Mouse (Mus musculus): Measurements from ENCODE around the gene F11.

Gene F11

DNA sequence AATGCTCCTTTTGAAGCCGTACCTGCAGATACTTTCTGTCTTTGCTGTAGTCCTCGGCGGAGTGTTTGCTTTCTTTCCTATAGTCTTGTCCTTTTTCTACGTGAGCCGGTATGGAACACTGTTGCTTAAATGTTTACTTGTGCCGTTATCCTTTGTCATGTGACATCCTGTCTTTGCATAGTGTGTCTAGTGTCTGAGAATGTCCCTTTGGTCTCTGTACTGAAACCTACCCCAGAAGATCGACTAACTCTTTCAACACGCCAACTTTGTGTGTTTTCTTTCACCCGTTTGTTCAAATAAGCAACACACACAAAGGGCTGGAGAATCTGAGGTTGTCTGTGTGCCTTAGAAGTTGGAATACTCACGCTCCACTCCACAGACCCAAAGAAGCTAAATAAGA is at the start of gene F11:
Gene F11, minus strand, starts transcription at position 112 of the 400 bp plus-strand sequence.
- no peak for DNase-seq

DNA sequence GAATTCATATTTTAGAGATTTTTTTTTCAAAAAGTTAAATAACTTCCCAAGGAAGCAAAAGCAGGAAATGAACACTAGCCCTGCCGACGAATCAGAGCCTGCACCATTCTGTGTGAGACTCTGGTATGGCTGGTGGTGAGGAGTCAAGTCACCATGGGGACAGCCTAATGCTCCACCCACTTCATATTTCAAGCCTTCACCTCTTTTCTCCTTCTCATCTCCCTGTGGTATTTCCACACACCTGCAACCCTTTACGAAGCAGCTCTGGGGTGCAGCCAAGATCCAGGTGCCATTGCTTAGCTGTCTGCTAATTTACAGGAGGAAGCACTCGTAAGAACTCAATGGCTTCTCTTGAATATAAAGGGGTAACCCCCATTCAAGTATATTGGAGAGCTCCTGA is 49.1 kb upstream of the F11 start:
- no peak for DNase-seq

DNA sequence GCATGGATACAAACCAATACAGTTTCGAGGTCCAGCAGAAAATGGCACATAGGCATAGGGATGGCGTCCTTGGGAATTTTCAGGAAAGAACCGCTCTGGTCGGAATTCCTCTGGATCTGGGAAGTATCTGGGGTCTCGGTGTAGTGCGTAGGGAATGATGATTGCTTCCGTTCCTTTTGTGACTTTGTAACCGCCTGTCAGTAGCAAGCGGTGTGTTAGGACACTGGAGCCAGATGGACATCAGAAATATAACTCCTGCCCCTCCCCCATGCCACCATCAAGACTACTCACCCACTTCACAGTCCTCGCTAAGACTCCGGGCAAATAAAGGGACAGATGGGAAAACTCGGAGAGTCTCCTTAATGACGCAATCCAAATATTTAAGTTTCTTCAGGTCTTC is 46.5 kb upstream of the F11 start, which contains the start of gene Gm45753:
Gene Gm45753, minus strand, starts transcription at position 101 of the 400 bp plus-strand sequence.
- DNase-seq: no peak

DNA sequence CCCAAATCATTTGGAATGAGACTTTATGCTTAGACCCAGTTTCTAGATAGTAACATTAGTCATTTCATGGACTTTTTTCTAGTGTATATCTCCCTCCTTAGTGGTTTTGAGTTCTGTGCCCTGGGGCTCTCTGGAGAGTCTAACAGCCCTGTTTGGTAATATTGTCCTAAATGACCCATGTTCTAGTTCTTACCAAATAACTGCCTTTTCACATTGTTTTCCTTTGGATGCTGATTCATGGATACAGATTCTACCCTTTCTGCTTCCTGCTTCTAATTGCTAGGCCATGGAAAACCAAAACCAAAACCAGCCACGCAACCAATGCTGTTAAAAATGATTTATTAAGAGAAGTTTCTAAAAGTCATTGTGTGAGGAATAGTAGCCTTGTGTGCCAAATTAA is 43.6 kb upstream of the F11 start:
- DNase-seq: no peak

DNA sequence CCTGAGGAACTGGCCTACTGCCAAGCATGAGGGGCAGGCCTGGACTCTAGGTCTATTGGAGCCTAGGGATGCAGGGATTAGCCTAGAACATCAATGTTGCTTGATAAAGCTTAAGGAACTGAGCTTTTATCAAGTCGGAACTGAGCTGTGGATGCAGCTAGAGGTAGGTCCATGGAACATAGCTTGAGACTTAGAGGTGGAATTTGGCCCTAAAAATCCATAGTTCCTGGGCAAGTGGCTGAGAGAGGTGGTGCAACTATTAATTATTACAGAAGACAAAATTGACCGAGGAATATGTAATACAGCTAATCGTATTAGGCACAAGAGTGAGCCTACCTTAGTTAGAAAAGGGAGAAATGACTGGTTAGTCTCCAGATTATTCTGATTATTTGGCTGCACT is 42.5 kb upstream of the F11 start:
- no peak for DNase-seq

DNA sequence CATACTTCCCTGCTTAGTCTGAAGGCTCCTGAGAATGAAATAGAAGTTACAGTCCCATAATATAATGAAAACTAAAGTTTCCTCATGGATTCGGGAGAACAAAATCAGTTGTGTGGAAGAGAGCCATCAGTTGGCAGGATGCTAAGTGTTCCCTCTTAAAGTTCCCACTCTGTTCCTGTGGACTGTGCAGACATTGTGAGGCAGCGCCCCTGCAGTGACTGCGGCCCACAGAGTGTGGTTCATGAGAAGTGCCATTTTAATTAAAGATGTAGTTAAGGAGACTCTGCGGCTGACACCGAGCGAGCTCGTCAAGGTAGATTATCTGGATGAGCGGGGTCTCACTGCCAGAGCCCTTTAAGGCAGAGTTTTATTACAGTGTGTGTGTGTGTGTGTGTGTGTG is 40.6 kb upstream of the F11 start:
- DNase-seq: no peak

DNA sequence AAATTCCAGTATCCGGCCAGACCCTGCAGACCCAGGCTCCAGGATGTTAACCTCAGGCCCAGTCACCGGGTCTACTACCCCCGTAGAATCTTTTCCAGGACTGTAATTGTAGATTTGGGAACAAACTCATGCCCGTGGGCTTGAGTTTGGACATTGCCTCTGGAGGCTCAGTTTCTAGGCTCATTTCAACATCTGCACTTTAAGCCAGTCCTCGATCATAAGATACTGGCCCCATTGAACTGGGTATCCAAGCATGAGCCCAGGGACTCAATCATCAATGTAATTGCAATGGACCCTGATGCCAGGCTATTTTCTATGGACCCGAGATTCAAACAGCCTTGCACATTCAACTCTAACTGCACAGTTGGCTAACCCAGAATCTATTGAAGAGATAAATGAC is 33.4 kb upstream of the F11 start:
- no peak for DNase-seq

DNA sequence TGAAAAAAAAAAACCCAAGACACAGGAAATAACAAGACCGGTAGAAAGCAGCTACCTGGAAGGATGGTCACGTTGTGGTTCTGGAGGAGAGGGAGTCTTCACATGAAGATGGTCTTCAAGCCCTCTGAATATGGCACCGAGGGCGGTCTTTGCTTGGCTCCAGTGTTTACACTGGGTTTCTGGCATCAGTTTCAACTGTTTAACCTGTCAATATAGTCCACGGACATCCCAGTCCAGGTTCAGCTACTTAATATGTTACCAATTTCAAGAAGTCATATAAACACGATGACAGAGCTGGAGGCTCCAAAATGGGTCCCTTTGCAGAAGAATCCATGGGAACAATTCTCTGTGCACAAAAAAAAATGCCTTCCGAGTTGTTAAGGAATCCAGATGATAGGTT is 32.9 kb upstream of the F11 start, which contains the start of gene Klkb1:
Gene Klkb1, minus strand, starts transcription at position 173 of the 400 bp plus-strand sequence.
- no peak for DNase-seq

DNA sequence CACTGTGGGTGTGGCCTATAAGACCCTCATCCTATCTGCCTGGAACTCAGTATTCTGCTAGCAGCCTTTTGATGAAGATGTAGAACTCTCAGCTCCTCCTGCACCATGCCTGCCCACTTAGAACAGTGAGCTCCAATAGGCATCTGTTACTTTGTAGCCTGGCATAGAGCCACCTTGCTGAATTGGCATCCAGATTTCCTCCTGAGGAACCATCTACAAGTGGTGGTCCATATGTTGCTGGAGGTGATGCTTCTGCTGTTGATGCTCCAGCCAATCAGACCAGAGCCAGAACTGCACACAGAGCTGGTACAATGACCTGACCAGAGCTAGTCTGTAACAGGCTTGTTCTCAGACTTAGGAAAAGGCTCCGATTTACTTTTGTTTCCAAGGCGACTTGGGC is 30.0 kb upstream of the F11 start:
- no peak for DNase-seq

DNA sequence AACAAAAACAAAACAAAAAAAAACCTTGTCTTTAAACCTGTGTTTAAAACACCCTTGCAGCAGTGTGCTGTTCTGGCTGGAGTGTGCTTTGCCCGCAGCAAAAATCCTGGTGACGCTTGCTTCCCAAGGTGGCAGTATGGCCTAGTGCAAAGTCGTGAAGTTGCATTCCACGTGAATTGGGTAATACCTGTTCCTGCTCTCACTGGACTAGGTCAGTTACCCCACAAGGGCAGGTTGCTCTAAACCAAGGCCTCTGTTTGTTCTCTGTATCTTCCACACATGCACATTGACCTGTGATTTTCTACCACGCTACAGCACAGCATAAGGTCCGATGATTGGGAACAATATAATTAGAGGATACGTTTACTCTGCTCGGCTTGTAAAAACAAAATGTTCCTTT is 19.8 kb upstream of the F11 start:
- no peak for DNase-seq

DNA sequence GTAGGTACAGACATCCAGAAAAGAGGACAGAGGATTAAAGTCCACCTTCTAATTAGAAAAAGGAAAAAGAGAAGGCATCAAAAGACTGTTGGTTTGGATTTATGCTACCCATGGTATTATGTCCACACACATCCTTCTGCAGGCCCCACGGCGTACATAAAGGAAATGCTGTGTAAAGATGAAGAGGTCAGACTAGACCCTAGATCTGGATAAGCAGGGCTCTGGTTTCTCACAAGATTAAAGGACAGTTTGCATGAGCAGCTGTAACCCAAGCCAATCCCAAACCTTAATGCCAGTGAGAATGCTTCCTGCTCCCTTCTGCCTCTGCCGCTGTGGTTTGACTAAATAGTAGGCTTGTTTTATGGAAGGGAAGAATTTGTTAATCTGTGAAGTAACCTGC is 15.6 kb upstream of the F11 start:
- no peak for DNase-seq

DNA sequence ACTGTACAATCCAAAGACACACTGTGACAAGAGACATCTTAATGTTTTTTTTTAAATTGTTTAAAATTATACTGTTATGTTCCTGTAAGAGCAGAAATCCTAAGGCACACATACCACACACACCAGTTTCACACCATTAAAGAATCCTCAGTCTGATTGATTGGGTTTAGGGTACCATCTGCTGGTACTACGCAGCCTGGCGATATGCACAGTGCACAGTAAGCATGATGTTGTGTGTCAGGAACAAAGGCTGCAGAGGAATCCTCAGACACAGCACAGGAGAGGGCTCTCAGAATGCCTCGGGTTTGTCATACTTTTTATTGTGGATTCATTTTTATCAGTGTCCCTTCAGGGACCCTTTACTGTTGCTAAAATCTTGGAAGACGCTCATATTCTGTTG is 12.5 kb upstream of the F11 start:
- DNase-seq: no peak

DNA sequence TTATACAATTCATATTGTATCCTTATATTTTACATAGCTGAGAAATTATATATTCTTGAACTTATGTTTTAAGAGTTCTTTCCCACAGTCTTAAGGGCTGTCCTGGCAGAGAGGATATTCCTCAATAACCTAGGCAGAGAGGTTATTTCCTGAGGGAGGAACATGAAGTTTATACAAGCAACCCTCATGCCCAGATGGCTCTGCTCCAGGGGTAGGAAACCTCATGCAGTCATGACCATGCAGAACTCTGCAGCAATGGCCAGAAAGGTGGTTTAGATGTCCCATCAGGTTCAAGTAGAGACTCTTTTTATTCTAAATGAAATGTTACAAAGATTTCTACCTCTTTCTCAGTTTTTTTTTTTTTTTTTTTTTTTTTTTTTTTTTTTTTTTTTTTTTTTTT is 7.2 kb upstream of the F11 start:
- DNase-seq: no peak

DNA sequence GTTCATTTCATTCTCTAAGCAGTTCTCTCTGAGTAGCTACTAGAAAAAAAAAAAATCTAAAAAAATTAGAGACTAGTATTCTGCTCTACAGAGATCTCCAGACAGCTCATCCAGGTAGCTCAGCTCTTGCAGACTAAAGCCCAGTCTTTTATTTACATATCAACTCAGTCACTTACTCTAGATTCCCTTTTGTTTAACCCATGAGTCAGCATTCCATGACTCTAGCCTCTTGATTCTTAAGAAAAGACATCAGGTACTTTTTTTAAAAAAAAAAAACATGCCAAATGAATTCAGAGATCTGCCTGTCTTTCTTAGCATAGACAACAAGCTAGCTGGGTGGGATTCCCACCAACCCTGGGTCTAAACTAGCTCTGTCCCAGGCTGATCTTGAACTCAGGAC is 6.7 kb upstream of the F11 start:
- DNase-seq: no peak

DNA sequence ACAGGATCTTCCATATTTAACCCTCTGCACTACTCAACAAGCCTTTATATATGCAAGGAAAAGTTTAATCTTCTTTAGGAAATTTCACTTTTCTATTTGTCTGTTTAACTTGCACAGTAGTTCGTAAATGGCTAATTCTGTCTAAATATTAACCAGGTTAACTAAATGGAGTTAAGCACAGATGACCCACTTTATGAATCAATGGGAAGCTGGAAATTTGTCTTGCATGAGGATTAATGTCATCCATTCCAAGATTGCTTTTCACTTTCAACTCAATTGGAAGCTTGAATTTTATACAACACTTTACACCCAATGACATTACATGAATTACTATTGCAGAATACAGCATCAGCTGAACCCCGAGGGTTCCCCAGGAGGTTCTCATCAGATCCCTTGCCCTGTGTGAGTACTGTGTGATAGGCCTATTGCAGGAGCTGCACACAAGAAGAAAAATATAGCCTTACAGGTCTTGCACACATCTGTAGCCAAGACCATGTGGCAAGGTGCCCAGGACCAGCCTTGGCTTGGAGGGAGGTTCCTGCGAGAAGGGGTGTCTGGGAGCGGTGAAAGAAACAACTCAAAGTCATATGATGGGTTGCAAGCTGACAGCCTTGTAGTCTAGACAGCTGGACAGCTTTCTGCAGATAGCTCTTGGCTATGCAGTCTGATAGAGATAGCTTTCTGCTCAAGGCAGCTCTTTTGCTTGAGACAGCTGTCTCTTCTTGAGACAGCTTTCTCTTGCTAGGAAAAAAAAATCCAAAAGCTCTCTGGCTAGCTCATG is 6.0 kb upstream of the F11 start:
- DNase-seq: no peak

DNA sequence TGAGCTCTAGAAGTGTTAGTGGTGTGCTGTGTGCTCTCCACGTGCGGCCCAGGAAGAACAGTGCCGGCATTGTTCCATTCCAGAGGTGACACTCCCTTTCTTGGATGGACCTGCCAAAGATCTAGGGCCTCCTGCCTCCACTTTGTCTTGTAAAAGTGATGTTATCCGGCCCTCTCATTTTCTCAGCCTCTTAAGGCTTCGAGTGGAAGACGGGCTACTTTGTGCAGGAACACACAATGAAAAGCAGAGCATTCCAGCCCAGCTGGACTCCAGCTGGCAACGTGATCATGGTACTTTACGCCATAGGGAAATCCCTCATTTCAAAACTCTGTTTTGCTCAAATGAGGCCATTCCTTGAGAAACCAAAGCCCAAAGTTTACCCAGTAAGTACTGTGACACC is 5.2 kb upstream of the F11 start:
- DNase-seq: no peak

DNA sequence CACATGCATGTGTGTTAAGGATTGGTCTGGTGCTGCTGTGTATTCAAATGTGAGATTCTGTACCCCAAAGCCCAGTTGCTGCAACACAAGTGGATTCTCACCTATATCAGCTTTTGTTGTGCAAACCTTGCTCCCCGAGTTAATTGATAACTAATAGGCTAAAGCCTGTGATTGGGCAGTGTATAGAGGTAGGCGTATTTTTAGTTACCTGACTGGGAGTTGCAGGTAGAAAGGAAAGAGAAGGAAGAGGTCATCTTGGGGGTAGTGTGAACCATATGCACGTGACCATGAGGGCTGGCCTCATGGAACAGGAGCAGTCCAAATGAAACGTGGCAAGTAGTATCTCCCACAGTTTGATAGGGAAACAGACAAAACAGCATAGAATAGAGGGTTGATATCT is 3.1 kb upstream of the F11 start:
- DNase-seq: no peak

DNA sequence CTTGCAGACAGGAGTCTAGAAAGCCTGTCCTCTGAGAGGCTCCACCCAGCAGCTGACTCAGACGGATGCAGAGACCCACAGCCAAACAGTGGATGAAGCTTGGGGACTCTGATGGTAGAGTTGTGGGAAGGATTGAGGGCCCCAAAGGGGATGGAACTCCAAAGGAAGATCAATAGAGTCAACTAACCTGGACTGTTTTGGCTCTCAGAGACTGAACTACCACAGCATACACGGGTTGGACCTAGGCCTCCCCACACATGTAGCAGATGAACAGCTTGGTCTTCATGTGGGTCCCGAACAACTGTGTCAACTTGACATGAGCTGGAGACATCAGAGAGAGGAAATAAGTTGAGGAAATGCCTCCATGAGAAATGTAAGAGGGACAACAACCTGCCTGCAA is 1.0 kb upstream of the F11 start:
- DNase-seq: no peak

DNA sequence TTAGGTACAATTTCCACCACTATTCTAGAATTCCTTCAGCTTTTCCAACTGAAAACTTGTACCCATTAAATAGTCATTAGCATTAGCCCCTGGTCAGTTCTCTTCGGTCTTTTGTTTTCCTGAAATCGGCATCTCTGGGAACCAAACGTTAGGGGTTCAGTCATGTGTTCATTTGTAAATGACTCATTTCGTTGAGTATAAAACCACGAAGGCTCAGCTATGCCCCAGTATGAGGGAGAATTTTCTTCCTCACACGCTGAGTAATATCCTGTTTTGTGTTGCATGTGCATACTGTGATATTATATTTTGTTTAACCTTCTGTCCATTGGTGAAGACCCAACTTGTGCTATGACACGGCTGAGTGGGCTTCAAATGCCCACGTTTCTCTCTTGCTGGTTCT is 3.4 kb downstream of the F11 start:
- no peak for DNase-seq

DNA sequence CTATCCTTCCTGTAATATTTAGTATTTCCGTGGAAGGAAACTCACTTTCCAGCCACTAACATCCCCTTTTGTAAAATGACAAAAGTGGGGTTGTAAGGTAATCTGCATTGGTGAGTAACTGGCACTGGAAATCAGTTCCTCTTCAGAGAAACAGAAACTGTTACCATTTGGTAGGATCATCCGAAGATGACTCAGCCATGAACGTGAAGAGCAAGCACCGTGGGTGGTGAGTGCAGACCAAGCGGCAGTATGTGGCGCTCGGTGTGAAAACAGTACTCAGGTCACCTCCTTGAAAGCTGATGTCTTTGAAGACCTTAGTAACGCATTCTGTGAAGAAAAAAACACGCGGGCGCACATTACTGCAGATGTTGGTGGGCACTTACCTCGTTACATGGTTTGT is 6.8 kb downstream of the F11 start:
- no peak for DNase-seq

DNA sequence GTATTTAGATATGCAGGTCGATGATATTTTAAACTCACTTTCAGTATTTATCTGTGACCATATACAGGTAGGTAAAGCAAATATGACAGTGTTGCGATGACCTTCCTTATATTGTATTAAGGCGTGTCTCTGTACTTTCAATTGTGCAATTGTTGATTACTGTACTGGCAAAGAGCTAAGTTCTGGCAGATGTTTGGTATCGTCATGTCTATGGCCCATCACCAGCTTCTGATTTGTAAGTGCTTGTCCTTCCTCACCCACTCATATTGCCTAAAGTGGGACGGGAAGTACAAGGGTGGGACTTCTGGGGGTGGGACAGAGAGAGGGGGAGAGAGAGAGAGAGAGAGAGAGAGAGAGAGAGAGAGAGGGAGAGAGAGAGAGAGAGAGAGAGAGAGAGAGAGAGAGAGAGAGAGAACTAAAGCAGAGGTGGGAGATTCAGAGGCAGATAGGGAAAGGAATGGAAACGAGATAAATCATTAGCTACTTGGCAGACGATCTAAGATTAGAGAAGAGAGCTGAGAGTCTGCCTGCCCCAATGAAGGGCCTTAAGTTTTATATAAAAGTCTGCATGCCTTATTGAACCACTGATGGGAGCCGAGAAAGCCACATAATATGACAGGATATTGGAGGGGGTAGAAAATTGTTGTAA is 7.5 kb downstream of the F11 start:
- DNase-seq: no peak

DNA sequence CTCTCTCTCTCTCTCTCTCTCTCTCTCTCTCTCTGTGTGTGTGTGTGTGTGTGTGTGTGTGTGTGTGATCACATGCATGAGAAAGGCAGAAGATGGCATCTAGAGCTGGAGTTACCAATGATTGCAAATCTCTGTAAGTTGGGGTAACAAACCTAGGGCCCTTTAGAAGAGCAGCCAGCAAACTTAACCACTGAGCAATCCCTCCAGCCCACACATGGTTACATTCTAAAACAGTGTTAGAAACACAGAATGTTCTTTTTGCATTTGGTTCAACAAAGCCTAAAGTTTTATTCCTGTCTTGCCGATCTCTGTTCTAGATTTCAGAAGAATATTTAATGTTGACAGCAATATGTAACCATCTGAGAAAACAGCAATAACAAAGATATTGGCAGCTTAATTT is 8.2 kb downstream of the F11 start:
- no peak for DNase-seq

DNA sequence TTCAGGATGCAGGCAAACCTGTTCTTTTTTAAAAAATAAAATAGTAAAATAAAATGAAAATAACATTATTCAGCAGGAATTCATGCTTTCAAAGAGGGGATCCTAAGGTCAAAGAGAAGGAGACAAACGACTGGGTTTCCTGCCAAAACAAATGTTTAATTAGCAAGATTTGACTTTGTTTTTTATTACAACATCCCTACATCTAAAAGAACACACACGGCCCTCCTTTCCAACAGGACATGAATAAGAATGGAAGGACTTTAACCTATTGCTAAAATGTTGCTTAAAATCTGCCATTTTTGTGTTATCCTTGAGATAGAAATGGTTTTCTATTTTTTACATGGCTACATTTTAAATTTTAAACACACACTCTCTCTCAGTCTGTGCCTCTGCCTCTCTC is 8.7 kb downstream of the F11 start:
- no peak for DNase-seq

DNA sequence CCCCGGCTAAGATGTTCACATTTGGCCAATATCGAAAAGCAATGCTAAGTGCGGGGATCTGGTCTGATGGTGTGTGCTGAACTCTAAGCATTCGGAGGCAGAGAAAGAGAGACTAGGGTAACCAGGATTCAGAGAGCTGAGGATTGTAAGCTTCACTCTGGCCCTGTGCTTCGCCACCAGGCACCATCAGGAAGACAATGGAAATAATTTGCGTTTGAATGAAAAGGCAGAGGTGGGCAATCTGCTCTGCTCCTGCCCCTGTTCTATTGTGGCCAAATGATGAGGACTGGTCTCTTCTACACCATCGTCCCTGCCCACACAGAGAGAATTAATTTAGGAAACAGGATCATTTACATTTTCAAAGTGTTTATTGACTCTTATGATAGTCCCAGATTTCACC is 15.5 kb downstream of the F11 start:
- no peak for DNase-seq

DNA sequence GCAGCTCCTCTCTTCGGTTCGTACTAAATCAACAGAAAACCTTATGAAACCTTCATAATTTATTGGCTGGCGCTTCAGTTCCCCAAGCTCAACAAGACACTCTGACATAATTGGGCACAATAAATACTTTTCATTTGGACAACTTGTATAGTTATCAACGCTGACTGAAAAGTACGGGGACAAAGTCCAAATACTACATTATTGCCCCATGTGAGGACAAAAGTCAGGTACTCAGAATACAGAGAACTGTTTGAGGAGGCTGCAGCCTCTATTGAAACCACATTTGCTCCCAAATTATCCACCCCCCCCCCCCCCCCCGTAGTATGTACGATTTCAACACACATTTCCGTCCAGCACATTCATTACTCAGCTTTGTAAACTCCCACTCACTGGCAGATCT is 22.5 kb downstream of the F11 start:
- no peak for DNase-seq
